Mouse (Mus musculus): Measurements from ENCODE around the gene Apol10b.

GRCm38 (mm10) chr15:77606069-77606468 lies 10.1 kb upstream of the Apol10b start:
- TF ChIP-seq CTCF (IDR thresholded peaks at IDR 0.05; ENCODE audit: insufficient read depth, low read length) (no peak), POLR2A (IDR thresholded peaks at IDR 0.05; ENCODE audit: borderline replicate concordance, extremely low read depth, low read depth, low read length) (no peak)

Measured in lung, adult 2 months (tissue).